Mouse (Mus musculus): Measurements from ENCODE around the gene Slc25a51. TPM values are rescaled to one million over a fixed set of nuclear protein-coding genes. Genes with fewer than 3 reads are reported as not detected.

Gene Slc25a51
- polyA plus RNA-seq, 1 experiment = not detected

GRCm38 (mm10) chr4:45356653-45357052 is 51.9 kb downstream of the Slc25a51 start:
- TF ChIP-seq POLR2A (IDR thresholded peaks at IDR 0.05; ENCODE audit: insufficient read depth, low read depth, low read length) (no peak), CTCF (IDR thresholded peaks at IDR 0.05; ENCODE audit: insufficient read depth, low read depth, low read length) (no peak)
- 82% methylated on average over 3 of the region's 3 CpGs for WGBS
- Histone ChIP-seq H3K27ac (ENCODE audit: insufficient read depth, low read depth, low read length) (no peak overlapping the region), H3K4me3 (ENCODE audit: insufficient read depth, low read depth, low read length) (no peak overlapping the region), H3K4me1 (ENCODE audit: control insufficient read depth, insufficient read depth, low read length) (no peaks in the 10 kb centered on the region)

Other genes with a start within 250 kb of the Slc25a51 start
- gene Frmpd1, start 223.9 kb downstream of the Slc25a51 start, polyA plus RNA-seq (2012; ENCODE audit: insufficient read depth, insufficient read length, low replicate concordance, missing spikeins) = not detected in 2 replicates
- not detected in 2 replicates for gene Trmt10b, start 111.6 kb downstream of the Slc25a51 start, polyA plus RNA-seq (2012; ENCODE audit: insufficient read depth, insufficient read length, low replicate concordance, missing spikeins)
- gene Dcaf10, start 66.7 kb downstream of the Slc25a51 start, polyA plus RNA-seq (2012; ENCODE audit: insufficient read depth, insufficient read length, low replicate concordance, missing spikeins) = not detected in 2 replicates
- gene Exosc3, start 66.0 kb downstream of the Slc25a51 start, polyA plus RNA-seq (2012; ENCODE audit: insufficient read depth, insufficient read length, low replicate concordance, missing spikeins) = not detected in 2 replicates
- not detected in 2 replicates for gene Shb, start 123.7 kb upstream of the Slc25a51 start, polyA plus RNA-seq (2012; ENCODE audit: insufficient read depth, insufficient read length, low replicate concordance, missing spikeins)